Mouse (Mus musculus): ENCODE data around the gene Mcat. TPM values are rescaled to one million over a fixed set of nuclear protein-coding genes. Genes with fewer than 3 reads are reported as not detected.
A peak's percentile ranks its signal among the peaks of the same experiment; 100 is the strongest.

The Mcat gene
- total and polyA plus RNA-seq, 3 experiments: 28.4 to 41.6 (median 41.2) TPM

- no peaks in the 10 kb centered on the region for H3K79me2 ChIP-seq (replicated peaks; ENCODE audit: control insufficient read depth, extremely low read depth, insufficient read depth, poor library complexity, severe bottlenecking)
- H3K9me3 ChIP-seq (replicated peaks; ENCODE audit: low read length): peaks cover 3% of the 10 kb centered on the region
- H3K27ac ChIP-seq (ENCODE audit: insufficient read depth, low read depth): no peak overlapping the region
- no peak overlapping the region for H3K4me3 ChIP-seq (replicated peaks in 1 of 3; ENCODE audit: low read depth in 2 of 3, low read length in 2 of 3, poor library complexity in 1 of 3)
- no peak for TF ChIP-seq NELFE (IDR thresholded peaks at IDR 0.05; ENCODE audit: low read depth, low read length)
- TF ChIP-seq SIN3A (IDR thresholded peaks at IDR 0.05; ENCODE audit: low read length): no peak
- TF ChIP-seq PAX5 (IDR thresholded peaks at IDR 0.05; ENCODE audit: low read length): no peak
- H3K4me1 ChIP-seq (ENCODE audit: control insufficient read depth in 1 of 2, insufficient read depth in 2 of 2): peaks cover 0 to 17% of the 10 kb centered on the region in 2 experiments; a peak in 1 of 4 replicates
- H3K27me3 ChIP-seq (replicated peaks): no peaks in the 10 kb centered on the region
- in situ Hi-C loops (cut with MboI; ENCODE audit: low pct_ligation_motif_present, low pct_unique_long_range_greater_than_20kb, low sequenced_read_pairs): no loop called here
- H3K4me2 ChIP-seq (ENCODE audit: insufficient read depth, low read depth, poor library complexity, severe bottlenecking): no peak overlapping the region
- DNase-seq (ENCODE audit: extremely low read depth): no peak
- H3K9ac ChIP-seq (ENCODE audit: insufficient read depth, low read depth): no peak overlapping the region
- dilution Hi-C loops (cut with MboI; ENCODE audit: extremely low pct_ligation_motif_present, extremely low pct_unique_long_range_greater_than_20kb, low sequenced_read_pairs): no loop called here
- peaks cover 13 to 63% of the 10 kb centered on the region in 2 experiments for H3K36me3 ChIP-seq (replicated peaks in 1 of 2; ENCODE audit: control insufficient read depth in 1 of 2, insufficient read depth in 1 of 2, low read length in 1 of 2)
Measured at GRCm38 (mm10) chr15:83499211-83499755, 64.3 kb downstream of the Mcat start.

- no peak; the same call in 1 of the 2 replicates for TF ChIP-seq RAD21 (IDR thresholded peaks at IDR 0.05; ENCODE audit: low read depth, low read length)
- no peak for TF ChIP-seq ELF1 (IDR thresholded peaks at IDR 0.05; ENCODE audit: low read depth, low read length)
- no peak for TF ChIP-seq ZMIZ1 (IDR thresholded peaks at IDR 0.05; ENCODE audit: low read depth, low read length)
- TF ChIP-seq E2F4 (IDR thresholded peaks at IDR 0.05; ENCODE audit: insufficient replicate concordance, low read depth, low read length): no peak
- no peak for TF ChIP-seq ETS1 (conservative IDR thresholded peaks at IDR 0.05; ENCODE audit: low read depth, low read length)
- TF ChIP-seq CTCF (conservative IDR thresholded peaks at IDR 0.05 in 1 of 2, IDR thresholded peaks at IDR 0.05 in 1 of 2; ENCODE audit: low read depth in 2 of 2, low read length in 2 of 2): peak in 1 of 2 experiments; percentile 50; a peak in 2 of 4 replicates
- TF ChIP-seq TBP (conservative IDR thresholded peaks at IDR 0.05; ENCODE audit: low read depth, low read length): no peak
- TF ChIP-seq MEF2A (IDR thresholded peaks at IDR 0.05; ENCODE audit: borderline replicate concordance, low read depth, low read length): no peak
- TF ChIP-seq CHD1 (IDR thresholded peaks at IDR 0.05; ENCODE audit: low read depth, low read length): no peak
- TF ChIP-seq KAT2A (IDR thresholded peaks at IDR 0.05; ENCODE audit: insufficient replicate concordance, low read length): no peak
- no peak for TF ChIP-seq NELFE (IDR thresholded peaks at IDR 0.05; ENCODE audit: low read depth, low read length)
- TF ChIP-seq SMC3 (IDR thresholded peaks at IDR 0.05; ENCODE audit: low read depth, low read length): peak; percentile 39
- TF ChIP-seq HCFC1 (IDR thresholded peaks at IDR 0.05; ENCODE audit: low read depth, low read length): no peak
Measured at GRCm38 (mm10) chr15:83497299-83497698, 66.3 kb downstream of the Mcat start.

More at GRCm38 (mm10) chr15:83497299-83497698, 66.3 kb downstream of the Mcat start:
- dilution Hi-C loops (cut with MboI; ENCODE audit: extremely low pct_ligation_motif_present, extremely low pct_unique_long_range_greater_than_20kb, low sequenced_read_pairs): no loop called here
- no peaks in the 10 kb centered on the region for H3K79me2 ChIP-seq (replicated peaks; ENCODE audit: control insufficient read depth, extremely low read depth, insufficient read depth, poor library complexity, severe bottlenecking)
- no peak overlapping the region for H3K9ac ChIP-seq (ENCODE audit: insufficient read depth, low read depth)
- peaks cover 0 to 17% of the 10 kb centered on the region in 2 experiments; a peak in 1 of 4 replicates for H3K4me1 ChIP-seq (ENCODE audit: control insufficient read depth in 1 of 2, insufficient read depth in 2 of 2)
- in situ Hi-C loops (cut with MboI; ENCODE audit: low pct_ligation_motif_present, low pct_unique_long_range_greater_than_20kb, low sequenced_read_pairs): no loop called here
- H3K27ac ChIP-seq (ENCODE audit: insufficient read depth, low read depth): no peak overlapping the region
- H3K4me3 ChIP-seq (replicated peaks in 1 of 3; ENCODE audit: low read depth in 2 of 3, low read length in 2 of 3, poor library complexity in 1 of 3): no peak overlapping the region
- H3K27me3 ChIP-seq (replicated peaks): no peaks in the 10 kb centered on the region
- no peak for DNase-seq (ENCODE audit: extremely low read depth)
- peaks cover 3% of the 10 kb centered on the region for H3K9me3 ChIP-seq (replicated peaks; ENCODE audit: low read length)
- peaks cover 18 to 71% of the 10 kb centered on the region in 2 experiments for H3K36me3 ChIP-seq (replicated peaks in 1 of 2; ENCODE audit: control insufficient read depth in 1 of 2, insufficient read depth in 1 of 2, low read length in 1 of 2)
- no peak overlapping the region for H3K4me2 ChIP-seq (ENCODE audit: insufficient read depth, low read depth, poor library complexity, severe bottlenecking)

Other genes with a start within 250 kb of the Mcat start
- 21.7 and 23.7 TPM in 2 replicates for gene Arfgap3, start 213.5 kb downstream of the Mcat start, total RNA-seq (2012; rRNA removed)
- 17.9 and 20.3 TPM in 2 replicates for gene Arfgap3, start 213.5 kb downstream of the Mcat start, total RNA-seq (2014; rRNA removed)
- 11.0 and 13.8 TPM in 2 replicates for gene Arfgap3, start 213.5 kb downstream of the Mcat start, polyA plus RNA-seq (2012; ENCODE audit: insufficient read length, low read depth)
- gene Pacsin2, start 99.2 kb downstream of the Mcat start, total RNA-seq (2012; rRNA removed): 47.9 and 48.4 TPM in 2 replicates
- 53.6 and 53.7 TPM in 2 replicates for gene Pacsin2, start 99.2 kb downstream of the Mcat start, total RNA-seq (2014; rRNA removed)
- 85.5 and 99.3 TPM in 2 replicates for gene Pacsin2, start 99.2 kb downstream of the Mcat start, polyA plus RNA-seq (2012; ENCODE audit: insufficient read length, low read depth)
- gene Ttll1, start 52.9 kb downstream of the Mcat start, total RNA-seq (2012; rRNA removed): 4.1 and 4.9 TPM in 2 replicates
- gene Ttll1, start 52.9 kb downstream of the Mcat start, total RNA-seq (2014; rRNA removed): 2.4 and 2.5 TPM in 2 replicates
- 8.6 and 9.9 TPM in 2 replicates for gene Ttll1, start 52.9 kb downstream of the Mcat start, polyA plus RNA-seq (2012; ENCODE audit: insufficient read length, low read depth)
- gene Bik, start 36.9 kb downstream of the Mcat start, total RNA-seq (2012; rRNA removed): 0.13 TPM in 1 of 2 replicates, not detected in the other
- 0.61 TPM in 1 of 2 replicates, not detected in the other for gene Bik, start 36.9 kb downstream of the Mcat start, total RNA-seq (2014; rRNA removed)
- 0.50 and 0.87 TPM in 2 replicates for gene Bik, start 36.9 kb downstream of the Mcat start, polyA plus RNA-seq (2012; ENCODE audit: insufficient read length, low read depth)
- gene Tspo, start 195 bp downstream of the Mcat start, total RNA-seq (2012; rRNA removed): 66.1 and 70.3 TPM in 2 replicates
- 40.9 and 42.4 TPM in 2 replicates for gene Tspo, start 195 bp downstream of the Mcat start, total RNA-seq (2014; rRNA removed)
- 20.8 and 22.9 TPM in 2 replicates for gene Tspo, start 195 bp downstream of the Mcat start, polyA plus RNA-seq (2012; ENCODE audit: insufficient read length, low read depth)
- 31.1 and 34.7 TPM in 2 replicates for gene Ttll12, start 31.4 kb upstream of the Mcat start, total RNA-seq (2012; rRNA removed)
- gene Ttll12, start 31.4 kb upstream of the Mcat start, total RNA-seq (2014; rRNA removed): 19.7 and 21.9 TPM in 2 replicates
- 37.1 and 40.0 TPM in 2 replicates for gene Ttll12, start 31.4 kb upstream of the Mcat start, polyA plus RNA-seq (2012; ENCODE audit: insufficient read length, low read depth)
- gene Scube1, start 161.2 kb upstream of the Mcat start, total RNA-seq (2012; rRNA removed): not detected in 2 replicates
- gene Scube1, start 161.2 kb upstream of the Mcat start, total RNA-seq (2014; rRNA removed): not detected in 2 replicates
- not detected in 2 replicates for gene Scube1, start 161.2 kb upstream of the Mcat start, polyA plus RNA-seq (2012; ENCODE audit: insufficient read length, low read depth)
- gene Mpped1, start 215.7 kb upstream of the Mcat start, total RNA-seq (2012; rRNA removed): 0.21 and 0.42 TPM in 2 replicates
- gene Mpped1, start 215.7 kb upstream of the Mcat start, total RNA-seq (2014; rRNA removed): 0.07 TPM in 1 of 2 replicates, not detected in the other
- not detected in 2 replicates for gene Mpped1, start 215.7 kb upstream of the Mcat start, polyA plus RNA-seq (2012; ENCODE audit: insufficient read length, low read depth)